Mouse (Mus musculus) kidney, adult 9 months (tissue): Measurements from ENCODE around the gene Rps6ka5.

Source experiments
- DNase-seq: peaks from one replicate; pipeline ENCODE4 v3.0.0; 2022

Rps6ka5 gene

GRCm38 (mm10) chr12:100528246-100528645 is 198.5 kb downstream of the Rps6ka5 start:
- DNase-seq, result no peak

GRCm38 (mm10) chr12:100527753-100528152 is 199.0 kb downstream of the Rps6ka5 start:
- DNase-seq, result peak; percentile 84

- DNase-seq, result no peak
These were observed 199.5 kb downstream of the Rps6ka5 start for GRCm38 (mm10) chr12:100527241-100527640.

GRCm38 (mm10) chr12:100525939-100526338 is 200.8 kb downstream of the Rps6ka5 start:
- no peak for DNase-seq

GRCm38 (mm10) chr12:100520794-100521186 is 206.0 kb downstream of the Rps6ka5 start, which contains the start of gene Ttc7b:
TSS of gene Ttc7b (minus strand) at chr12:100520826.
- peak; percentile 67 for DNase-seq

GRCm38 (mm10) chr12:100520077-100520793 is 206.5 kb downstream of the Rps6ka5 start:
- DNase-seq, result peak; percentile 51

GRCm38 (mm10) chr12:100519684-100520076 is 207.1 kb downstream of the Rps6ka5 start:
- DNase-seq, result peak; percentile 95

- no peak for DNase-seq
These were observed 209.4 kb downstream of the Rps6ka5 start for GRCm38 (mm10) chr12:100517371-100517770.

GRCm38 (mm10) chr12:100516161-100516838 is 210.5 kb downstream of the Rps6ka5 start:
- DNase-seq, result peak; percentile 86

GRCm38 (mm10) chr12:100515493-100515892 is 211.3 kb downstream of the Rps6ka5 start:
- no peak for DNase-seq

- no peak for DNase-seq
These were observed 212.2 kb downstream of the Rps6ka5 start for GRCm38 (mm10) chr12:100514611-100515010.

- DNase-seq, result no peak
These were observed 213.7 kb downstream of the Rps6ka5 start for GRCm38 (mm10) chr12:100513131-100513530.

- DNase-seq, result no peak
These were observed 214.1 kb downstream of the Rps6ka5 start for GRCm38 (mm10) chr12:100512641-100513040.

GRCm38 (mm10) chr12:100509615-100510282 is 217.0 kb downstream of the Rps6ka5 start:
- peak; percentile 56 for DNase-seq

- no peak for DNase-seq
These were observed 218.1 kb downstream of the Rps6ka5 start for GRCm38 (mm10) chr12:100508668-100509067.

- no peak for DNase-seq
These were observed 221.3 kb downstream of the Rps6ka5 start for GRCm38 (mm10) chr12:100505484-100505883.

GRCm38 (mm10) chr12:100504585-100504984 is 222.2 kb downstream of the Rps6ka5 start:
- no peak for DNase-seq

GRCm38 (mm10) chr12:100503659-100504058 is 223.1 kb downstream of the Rps6ka5 start:
- peak; percentile 52 for DNase-seq

GRCm38 (mm10) chr12:100502544-100502943 is 224.2 kb downstream of the Rps6ka5 start:
- DNase-seq, result no peak

GRCm38 (mm10) chr12:100501261-100501660 is 225.5 kb downstream of the Rps6ka5 start:
- DNase-seq, result no peak

- no peak for DNase-seq
These were observed 227.3 kb downstream of the Rps6ka5 start for GRCm38 (mm10) chr12:100499469-100499868.
